Mouse (Mus musculus): ENCODE results near the gene Lmnb2.

The Lmnb2 gene

DNA sequence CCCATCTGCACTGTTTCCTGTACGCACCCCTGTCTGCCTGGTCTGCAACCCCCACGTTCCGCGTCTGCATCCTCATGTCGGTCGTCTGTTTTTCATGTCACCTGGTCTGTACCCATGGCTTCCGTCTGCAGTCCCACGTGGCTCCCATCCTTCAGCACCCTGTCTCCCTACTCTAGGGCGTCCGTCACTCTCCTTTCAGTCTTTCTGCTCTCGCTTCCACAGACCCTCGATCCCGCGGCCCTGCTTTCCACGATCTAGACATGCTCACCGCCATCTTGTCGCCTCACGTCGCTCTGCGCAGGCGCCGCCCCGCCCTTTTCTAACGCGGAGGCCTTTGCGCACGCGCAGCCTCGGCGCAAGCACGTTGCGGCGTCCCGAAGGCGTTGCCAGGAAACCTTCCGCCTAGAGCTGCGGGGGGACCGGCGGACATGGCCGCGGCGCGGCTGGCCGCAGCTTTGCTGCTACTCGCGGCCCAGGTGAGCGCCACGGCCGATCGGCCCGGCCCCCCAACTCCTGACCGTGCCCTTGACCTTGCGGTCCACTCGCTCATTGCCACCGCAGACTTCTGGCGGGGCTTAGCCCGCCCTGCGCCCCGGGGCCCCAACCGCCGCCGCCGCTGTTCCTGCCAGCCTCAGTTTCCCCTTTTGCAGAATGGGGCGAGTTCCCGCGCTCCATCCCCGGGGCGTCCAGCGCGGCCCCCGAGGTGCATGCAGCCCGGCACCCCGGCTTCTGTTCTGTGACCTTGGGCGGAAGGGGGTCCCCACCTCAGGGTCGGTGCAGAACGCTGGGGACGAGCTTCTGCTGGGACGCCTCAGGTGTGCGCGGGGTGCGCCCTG lies 62.9 kb downstream of the Lmnb2 start, which contains the start of the genes Lsm7 and Sppl2b:
TSS of gene Lsm7 (minus strand) at position 297 of the 836 bp plus-strand sequence.
TSS of gene Sppl2b (plus strand) at position 363 of the 836 bp plus-strand sequence.
- peak; percentile 97 to 98 for DNase-seq

All from thymus, postnatal 36 days (tissue).